Mouse (Mus musculus): Measurements from ENCODE around the gene Pappa2. TPM values are rescaled to one million over a fixed set of nuclear protein-coding genes. Genes with fewer than 3 reads are reported as not detected.

Pappa2 gene
- polyA plus RNA-seq, 1 experiment from 2014 or later, result 0.58 TPM

- WGBS, result 28% methylated on average over 5 of the region's 5 CpGs
- ATAC-seq, result 0 out of 2 replicates have a peak, but pooled peaks have one; percentile 36
- no peaks in the 10 kb centered on the region for H3K9me3 ChIP-seq (replicated peaks; ENCODE audit: control insufficient read depth, low read length, poor library complexity, severe bottlenecking)
- H3K27ac ChIP-seq (ENCODE audit: low read length), result no peak overlapping the region
- no peaks in the 10 kb centered on the region for H3K27me3 ChIP-seq (ENCODE audit: control insufficient read depth, insufficient read depth, low read depth, low read length)
- no peak overlapping the region for H3K4me3 ChIP-seq (ENCODE audit: low read depth, low read length)
- no peak overlapping the region for H3K4me2 ChIP-seq (ENCODE audit: low read length)
- H3K36me3 ChIP-seq (ENCODE audit: control insufficient read depth, insufficient read depth, low read length), result no peaks in the 10 kb centered on the region
- H3K9ac ChIP-seq (ENCODE audit: low read depth, low read length), result no peak overlapping the region
- H3K4me1 ChIP-seq (ENCODE audit: control insufficient read depth, insufficient read depth, low read length), result no peaks in the 10 kb centered on the region
Measured at GRCm38 (mm10) chr1:158713301-158714095, 266.8 kb downstream of the Pappa2 start.

- Histone ChIP-seq H3K4me2 (ENCODE audit: low read length) (no peak overlapping the region), H3K27me3 (ENCODE audit: control insufficient read depth, insufficient read depth, low read depth, low read length) (no peaks in the 10 kb centered on the region), H3K27ac (ENCODE audit: low read length) (no peak overlapping the region), H3K4me3 (ENCODE audit: low read depth, low read length) (no peak overlapping the region), H3K9me3 (replicated peaks; ENCODE audit: control insufficient read depth, low read length, poor library complexity, severe bottlenecking) (no peaks in the 10 kb centered on the region), H3K36me3 (ENCODE audit: control insufficient read depth, insufficient read depth, low read length) (no peaks in the 10 kb centered on the region), H3K9ac (ENCODE audit: low read depth, low read length) (no peak overlapping the region), H3K4me1 (ENCODE audit: control insufficient read depth, insufficient read depth, low read length) (no peaks in the 10 kb centered on the region)
- ATAC-seq, result no peak
- 88% methylated on average over 1 of the region's 1 CpGs for WGBS
Measured at GRCm38 (mm10) chr1:158701336-158701735, 279.0 kb downstream of the Pappa2 start.

DNA sequence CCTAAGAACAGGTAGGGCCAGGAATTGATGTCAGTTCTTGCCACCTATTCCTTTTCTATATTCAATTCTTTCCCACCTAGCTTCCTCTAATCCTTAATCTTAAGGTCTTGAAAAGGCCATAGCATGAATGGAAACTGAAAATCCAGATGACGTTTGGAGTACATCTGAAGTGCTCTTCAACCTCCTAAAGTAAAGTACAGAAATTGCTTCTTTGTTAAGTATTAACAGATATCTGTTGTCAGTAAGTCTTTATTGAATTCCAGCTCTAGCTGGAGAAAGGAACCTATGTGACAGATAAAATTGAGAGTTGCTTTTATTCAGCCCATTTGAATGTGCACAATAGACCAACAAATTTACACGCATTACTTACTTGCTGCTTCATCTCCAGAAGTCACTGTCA is 280.1 kb downstream of the Pappa2 start:
- Histone ChIP-seq H3K9ac (ENCODE audit: low read depth, low read length) (no peak overlapping the region), H3K27me3 (ENCODE audit: control insufficient read depth, insufficient read depth, low read depth, low read length) (no peaks in the 10 kb centered on the region), H3K36me3 (ENCODE audit: control insufficient read depth, insufficient read depth, low read length) (no peaks in the 10 kb centered on the region), H3K9me3 (replicated peaks; ENCODE audit: control insufficient read depth, low read length, poor library complexity, severe bottlenecking) (no peaks in the 10 kb centered on the region), H3K4me2 (ENCODE audit: low read length) (no peak overlapping the region), H3K4me3 (ENCODE audit: low read depth, low read length) (no peak overlapping the region), H3K4me1 (ENCODE audit: control insufficient read depth, insufficient read depth, low read length) (no peaks in the 10 kb centered on the region), H3K27ac (ENCODE audit: low read length) (no peak overlapping the region)
- WGBS, result 75% methylated on average over 2 of the region's 2 CpGs
- ATAC-seq, result no peak

DNA sequence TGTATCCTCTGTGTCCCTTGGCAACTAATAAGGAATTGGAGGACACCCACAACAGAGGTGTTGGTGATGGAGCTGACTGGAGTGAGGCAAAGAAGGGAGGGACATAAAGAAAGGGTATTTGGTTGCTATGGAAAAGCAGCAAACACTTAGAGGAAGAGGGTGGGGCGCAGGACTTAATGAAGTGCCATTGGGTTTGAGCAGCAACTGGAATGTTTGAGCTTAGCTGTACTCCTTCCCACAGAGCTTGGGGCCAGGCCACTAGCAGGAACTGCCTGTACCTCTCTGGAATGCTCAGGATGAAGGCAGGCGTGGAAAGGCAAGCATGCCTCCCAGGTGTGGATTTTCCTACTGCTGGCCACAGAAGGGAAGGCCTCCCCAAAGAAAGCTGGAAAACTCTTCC is 281.0 kb downstream of the Pappa2 start:
- Histone ChIP-seq H3K9ac (ENCODE audit: low read depth, low read length) (no peak overlapping the region), H3K4me1 (ENCODE audit: control insufficient read depth, insufficient read depth, low read length) (no peaks in the 10 kb centered on the region), H3K4me3 (ENCODE audit: low read depth, low read length) (no peak overlapping the region), H3K4me2 (ENCODE audit: low read length) (no peak overlapping the region), H3K27me3 (ENCODE audit: control insufficient read depth, insufficient read depth, low read depth, low read length) (no peaks in the 10 kb centered on the region), H3K9me3 (replicated peaks; ENCODE audit: control insufficient read depth, low read length, poor library complexity, severe bottlenecking) (no peaks in the 10 kb centered on the region), H3K36me3 (ENCODE audit: control insufficient read depth, insufficient read depth, low read length) (no peaks in the 10 kb centered on the region), H3K27ac (ENCODE audit: low read length) (no peak overlapping the region)
- WGBS, result 78% methylated on average over 2 of the region's 2 CpGs
- ATAC-seq, result no peak

GRCm38 (mm10) chr1:158697859-158698569 is 282.3 kb downstream of the Pappa2 start:
- Histone ChIP-seq H3K27ac (ENCODE audit: low read length) (no peak overlapping the region), H3K4me1 (ENCODE audit: control insufficient read depth, insufficient read depth, low read length) (no peaks in the 10 kb centered on the region), H3K9ac (ENCODE audit: low read depth, low read length) (no peak overlapping the region), H3K4me3 (ENCODE audit: low read depth, low read length) (no peak overlapping the region), H3K36me3 (ENCODE audit: control insufficient read depth, insufficient read depth, low read length) (no peaks in the 10 kb centered on the region), H3K9me3 (replicated peaks; ENCODE audit: control insufficient read depth, low read length, poor library complexity, severe bottlenecking) (no peaks in the 10 kb centered on the region), H3K27me3 (ENCODE audit: control insufficient read depth, insufficient read depth, low read depth, low read length) (no peaks in the 10 kb centered on the region), H3K4me2 (ENCODE audit: low read length) (no peak overlapping the region)
- ATAC-seq, result no peak
- WGBS, result 89% methylated on average over 10 of the region's 10 CpGs

DNA sequence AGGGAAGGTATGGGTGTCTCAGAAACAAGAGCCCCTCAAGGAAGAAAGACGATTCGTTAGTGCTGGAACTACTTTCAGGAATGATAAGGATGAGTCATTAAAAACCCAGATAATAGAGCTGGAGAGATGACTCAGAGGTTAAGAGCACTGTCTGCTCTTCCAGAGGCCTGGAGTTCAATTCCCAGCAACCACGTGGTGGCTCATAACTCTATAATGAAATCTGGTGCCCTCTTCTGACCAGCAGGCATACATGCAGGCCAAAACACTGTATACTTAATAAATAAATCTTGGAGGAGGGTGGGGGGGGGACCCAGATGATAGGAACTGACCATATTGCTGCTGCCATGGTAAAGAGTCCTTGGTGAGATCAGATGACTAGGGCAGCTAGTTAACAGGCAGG is 282.9 kb downstream of the Pappa2 start:
- Histone ChIP-seq H3K9me3 (replicated peaks; ENCODE audit: control insufficient read depth, low read length, poor library complexity, severe bottlenecking) (no peaks in the 10 kb centered on the region), H3K9ac (ENCODE audit: low read depth, low read length) (no peak overlapping the region), H3K4me2 (ENCODE audit: low read length) (no peak overlapping the region), H3K27ac (ENCODE audit: low read length) (no peak overlapping the region), H3K36me3 (ENCODE audit: control insufficient read depth, insufficient read depth, low read length) (no peaks in the 10 kb centered on the region), H3K4me1 (ENCODE audit: control insufficient read depth, insufficient read depth, low read length) (no peaks in the 10 kb centered on the region), H3K27me3 (ENCODE audit: control insufficient read depth, insufficient read depth, low read depth, low read length) (no peaks in the 10 kb centered on the region), H3K4me3 (ENCODE audit: low read depth, low read length) (no peak overlapping the region)
- ATAC-seq, result no peak
- 77% methylated on average over 3 of the region's 3 CpGs for WGBS

- 57% methylated on average over 1 of the region's 1 CpGs for WGBS
- no peak for ATAC-seq
- H3K36me3 ChIP-seq (ENCODE audit: control insufficient read depth, insufficient read depth, low read length), result peaks cover 35% of the 10 kb centered on the region
Measured at GRCm38 (mm10) chr1:158687726-158688125, 292.6 kb downstream of the Pappa2 start.

GRCm38 (mm10) chr1:158669971-158670592 is 310.2 kb downstream of the Pappa2 start:
- H3K36me3 ChIP-seq (ENCODE audit: control insufficient read depth, insufficient read depth, low read length), result peaks cover 11% of the 10 kb centered on the region

More at GRCm38 (mm10) chr1:158687726-158688125, 292.6 kb downstream of the Pappa2 start:
- Histone ChIP-seq H3K27ac (ENCODE audit: low read length) (no peak overlapping the region), H3K4me3 (ENCODE audit: low read depth, low read length) (no peak overlapping the region), H3K9ac (ENCODE audit: low read depth, low read length) (no peak overlapping the region), H3K9me3 (replicated peaks; ENCODE audit: control insufficient read depth, low read length, poor library complexity, severe bottlenecking) (no peaks in the 10 kb centered on the region), H3K4me2 (ENCODE audit: low read length) (no peak overlapping the region), H3K27me3 (ENCODE audit: control insufficient read depth, insufficient read depth, low read depth, low read length) (no peaks in the 10 kb centered on the region), H3K4me1 (ENCODE audit: control insufficient read depth, insufficient read depth, low read length) (no peaks in the 10 kb centered on the region)

DNA sequence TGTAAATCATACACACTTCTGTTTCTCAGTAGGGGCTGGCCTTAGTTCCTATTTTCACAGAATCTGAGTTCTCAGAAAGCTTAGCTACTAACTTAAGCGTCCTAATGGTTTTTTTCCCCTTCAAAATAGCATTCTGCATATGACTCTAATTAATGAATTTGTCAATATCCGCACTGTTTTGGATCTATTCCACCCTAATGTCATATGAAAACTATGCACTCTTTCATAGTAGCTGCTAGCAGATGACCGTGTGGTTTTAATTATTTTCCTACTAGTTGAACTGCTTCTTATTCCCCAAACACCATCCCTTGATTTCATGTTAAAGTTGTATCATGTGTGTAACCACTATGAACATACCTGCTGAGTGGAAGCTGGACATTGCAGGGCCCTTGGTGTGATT is 314.3 kb downstream of the Pappa2 start:
- WGBS, result 94% methylated on average over 3 of the region's 3 CpGs
- Histone ChIP-seq H3K36me3 (ENCODE audit: control insufficient read depth, insufficient read depth, low read length) (peaks cover 17% of the 10 kb centered on the region), H3K4me2 (ENCODE audit: low read length) (no peak overlapping the region), H3K27ac (ENCODE audit: low read length) (no peak overlapping the region), H3K27me3 (ENCODE audit: control insufficient read depth, insufficient read depth, low read depth, low read length) (no peaks in the 10 kb centered on the region), H3K9ac (ENCODE audit: low read depth, low read length) (no peak overlapping the region), H3K9me3 (replicated peaks; ENCODE audit: control insufficient read depth, low read length, poor library complexity, severe bottlenecking) (no peaks in the 10 kb centered on the region), H3K4me3 (ENCODE audit: low read depth, low read length) (no peak overlapping the region), H3K4me1 (ENCODE audit: control insufficient read depth, insufficient read depth, low read length) (no peaks in the 10 kb centered on the region)
- ATAC-seq, result no peak

More at GRCm38 (mm10) chr1:158669971-158670592, 310.2 kb downstream of the Pappa2 start:
- H3K4me3 ChIP-seq (ENCODE audit: low read depth, low read length), result no peak overlapping the region
- no peak overlapping the region for H3K4me2 ChIP-seq (ENCODE audit: low read length)
- no peaks in the 10 kb centered on the region for H3K9me3 ChIP-seq (replicated peaks; ENCODE audit: control insufficient read depth, low read length, poor library complexity, severe bottlenecking)
- no peak overlapping the region for H3K9ac ChIP-seq (ENCODE audit: low read depth, low read length)
- H3K27me3 ChIP-seq (ENCODE audit: control insufficient read depth, insufficient read depth, low read depth, low read length), result no peaks in the 10 kb centered on the region
- 50% methylated on average over 3 of the region's 3 CpGs for WGBS
- no peaks in the 10 kb centered on the region for H3K4me1 ChIP-seq (ENCODE audit: control insufficient read depth, insufficient read depth, low read length)
- H3K27ac ChIP-seq (ENCODE audit: low read length), result no peak overlapping the region
- peak; percentile 78; the same call in 1 of the 2 replicates for ATAC-seq

All from midbrain, embryonic 16.5 days (tissue).